Mouse (Mus musculus) urinary bladder, adult 2 months (tissue): ENCODE data around the gene Ptprg. TPM values are rescaled to one million over a fixed set of nuclear protein-coding genes. Genes with fewer than 3 reads are reported as not detected.

Source experiments
- DNase-seq: peaks from one replicate; pipeline ENCODE4 v3.0.0; 2022; ENCODE audit warnings: low spot score
- polyA plus RNA-seq: library from polyadenylated mRNA; depleted of rRNA; stranded (reverse); fragments of >200 nt; gene quantifications from 2 replicates; pipeline ENCODE4 v1.2.3, GENCODE M21; 2012

Gene Ptprg
- polyA plus RNA-seq, 1 experiment: 11.6 TPM

DNA sequence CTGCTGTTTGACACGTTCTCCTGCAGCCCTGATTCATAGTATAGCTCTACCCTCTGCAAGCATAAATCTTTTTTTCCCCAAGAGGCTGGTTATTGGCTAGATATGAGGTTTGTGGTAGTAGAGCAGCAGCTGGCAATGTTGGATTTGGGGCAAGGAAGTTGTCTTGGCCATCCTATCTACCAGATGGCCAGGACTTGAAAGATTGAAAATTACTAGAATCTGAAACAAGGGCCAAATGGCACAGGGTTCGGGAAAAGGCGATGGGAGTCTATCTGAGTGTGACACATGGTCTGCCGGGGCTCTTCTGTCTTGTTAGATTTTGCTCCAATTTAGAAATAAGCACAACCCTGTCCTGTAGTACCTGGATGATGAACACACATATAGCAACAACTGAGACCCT, 531.7 kb downstream of the Ptprg start:
- no peak for DNase-seq

GRCm38 (mm10) chr14:12086167-12086566, 532.8 kb downstream of the Ptprg start:
- DNase-seq: no peak

DNA sequence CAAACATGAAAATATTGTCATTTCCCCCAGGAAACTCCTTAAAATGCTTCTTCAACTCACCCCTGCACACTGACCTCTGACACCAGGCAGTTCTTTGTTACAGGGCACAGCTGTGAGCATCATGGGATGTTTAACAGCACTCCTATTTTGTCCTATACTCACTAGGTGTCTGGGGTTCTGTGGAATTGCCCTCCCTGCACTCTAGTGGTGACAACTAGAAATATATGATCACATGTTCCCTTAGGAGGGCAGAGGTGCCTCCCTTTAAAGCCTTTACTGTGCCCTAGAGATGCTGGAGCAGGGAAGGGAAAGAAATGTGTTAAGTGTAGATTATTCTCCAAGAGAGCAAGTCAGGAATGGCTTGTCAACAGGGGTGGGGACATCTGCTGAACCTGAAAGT, 536.6 kb downstream of the Ptprg start:
- DNase-seq: no peak

DNA sequence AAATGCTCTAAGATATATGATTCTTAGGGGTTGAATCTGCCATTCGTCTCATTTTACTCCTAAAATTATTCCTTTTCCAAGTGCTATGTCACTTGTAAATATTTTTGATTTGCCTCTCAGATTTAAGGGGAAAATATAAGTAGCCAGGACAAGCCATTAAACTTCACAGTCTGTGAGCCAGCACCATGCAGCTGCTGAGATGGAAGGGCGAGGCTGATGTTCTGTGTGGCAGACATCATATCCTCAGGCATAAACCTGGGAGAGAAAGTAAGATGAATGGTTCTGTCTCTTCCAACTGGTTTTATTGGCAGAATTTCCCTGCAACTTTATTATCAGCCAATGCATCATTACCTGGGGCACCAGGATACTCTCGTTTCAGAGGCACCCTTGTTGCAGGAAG, 538.4 kb downstream of the Ptprg start:
- DNase-seq: no peak

- no peak for DNase-seq
These were observed 546.3 kb downstream of the Ptprg start for GRCm38 (mm10) chr14:12099390-12100333.

- no peak for DNase-seq
These were observed 549.3 kb downstream of the Ptprg start for GRCm38 (mm10) chr14:12102389-12103325.

GRCm38 (mm10) chr14:12104297-12105155, 551.2 kb downstream of the Ptprg start:
- no peak for DNase-seq

GRCm38 (mm10) chr14:12105156-12105430, 551.8 kb downstream of the Ptprg start:
- DNase-seq: no peak

DNA sequence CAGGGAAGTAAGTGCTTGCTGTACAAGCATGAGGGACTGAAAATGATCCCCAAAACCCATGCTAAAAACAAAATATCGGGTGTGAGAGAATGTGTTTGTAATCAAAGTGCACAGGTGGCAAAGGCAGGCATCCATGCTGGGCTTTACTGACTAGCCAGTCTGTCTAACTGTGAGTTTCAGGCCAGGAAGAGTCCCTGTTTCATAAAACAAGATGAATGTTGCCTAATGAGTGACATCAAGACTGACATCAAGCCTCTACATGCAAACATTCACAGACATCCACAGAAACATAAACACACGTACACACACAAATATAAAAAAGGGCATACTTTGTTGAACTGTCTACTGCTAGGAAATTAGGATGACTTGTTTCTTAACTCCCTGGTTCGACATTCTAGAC, 552.3 kb downstream of the Ptprg start:
- DNase-seq: no peak

DNA sequence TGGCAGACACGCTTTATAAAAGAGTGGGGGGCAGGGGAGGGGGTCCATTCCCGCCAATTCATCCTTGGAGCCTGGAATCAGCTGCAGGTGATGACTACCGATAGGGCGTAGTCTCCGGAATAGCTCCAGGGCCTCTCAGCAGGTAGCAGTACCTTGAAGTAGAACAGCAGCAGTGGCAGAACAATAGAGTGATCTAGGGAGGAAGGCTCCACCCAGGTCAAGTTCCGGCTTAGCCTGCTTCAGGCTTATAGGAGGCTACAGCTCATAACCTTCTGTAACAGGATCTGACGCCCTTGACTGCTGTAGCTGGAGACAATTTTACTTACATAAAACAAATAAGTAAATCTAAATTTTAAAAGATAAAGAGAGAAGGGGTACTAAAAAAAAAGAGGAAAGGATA, 554.1 kb downstream of the Ptprg start:
- DNase-seq: no peak

GRCm38 (mm10) chr14:12107991-12108390, 554.7 kb downstream of the Ptprg start:
- no peak for DNase-seq

- no peak for DNase-seq
These were observed 559.2 kb downstream of the Ptprg start for GRCm38 (mm10) chr14:12112548-12113011.

DNA sequence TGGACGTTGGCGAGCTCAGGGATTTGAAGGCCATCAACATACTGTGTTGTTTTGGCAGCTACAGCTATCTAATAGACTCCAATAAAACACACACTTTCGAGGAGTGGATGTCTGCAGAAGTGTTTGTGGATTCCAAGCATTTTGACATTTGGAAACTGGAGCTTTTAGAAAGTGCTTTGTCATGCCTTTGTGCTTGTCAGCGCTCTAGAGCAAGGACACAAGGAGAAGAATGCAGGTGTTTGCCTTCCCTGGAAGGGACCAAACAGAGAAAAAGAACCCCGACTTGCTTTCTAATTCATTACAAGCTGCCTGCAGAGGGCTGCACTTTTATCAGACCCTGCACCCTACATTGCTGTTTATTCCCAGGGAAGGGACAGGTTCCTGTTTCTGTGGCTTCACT, 560.0 kb downstream of the Ptprg start:
- no peak for DNase-seq

DNA sequence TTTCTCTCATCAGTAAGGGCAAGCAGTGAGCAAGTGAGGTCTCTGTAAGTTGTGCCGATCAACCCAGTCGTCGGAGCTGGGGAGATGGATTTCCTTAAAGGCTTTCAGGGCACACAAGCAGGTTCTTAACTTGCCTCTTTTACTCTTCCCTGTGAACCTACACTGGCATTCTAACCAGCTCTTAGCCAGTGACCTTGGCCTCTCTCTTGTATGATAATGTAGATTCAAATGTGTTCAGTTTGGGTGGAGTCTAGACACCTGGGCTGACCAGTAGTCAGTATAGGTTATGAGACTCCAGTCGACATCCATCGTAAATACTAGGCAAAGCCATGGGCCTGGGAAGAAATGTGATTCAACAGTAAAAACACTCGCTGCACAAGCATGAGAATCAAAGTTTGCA, 560.7 kb downstream of the Ptprg start:
- DNase-seq: no peak

DNA sequence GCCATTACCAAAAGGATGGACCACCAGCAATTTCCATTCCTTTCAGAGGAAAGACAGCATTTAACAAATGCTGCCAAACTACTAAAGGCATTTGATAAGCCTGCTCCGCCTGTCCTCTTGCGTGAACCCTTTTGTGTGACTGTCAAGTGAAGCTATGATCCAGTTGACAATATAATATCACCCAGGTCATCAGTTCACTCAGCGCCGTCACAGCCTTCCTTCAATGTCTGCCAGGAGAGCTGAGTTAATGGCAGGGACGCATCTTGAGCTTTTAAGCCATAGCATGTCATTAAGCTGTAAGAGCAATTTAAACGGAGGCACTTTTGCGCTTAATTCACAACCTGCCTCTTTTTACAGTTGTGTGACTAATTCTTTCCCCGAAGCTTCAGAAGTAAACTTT, 565.9 kb downstream of the Ptprg start:
- no peak for DNase-seq

- DNase-seq: no peak
These were observed 568.6 kb downstream of the Ptprg start for GRCm38 (mm10) chr14:12121906-12122305.

DNA sequence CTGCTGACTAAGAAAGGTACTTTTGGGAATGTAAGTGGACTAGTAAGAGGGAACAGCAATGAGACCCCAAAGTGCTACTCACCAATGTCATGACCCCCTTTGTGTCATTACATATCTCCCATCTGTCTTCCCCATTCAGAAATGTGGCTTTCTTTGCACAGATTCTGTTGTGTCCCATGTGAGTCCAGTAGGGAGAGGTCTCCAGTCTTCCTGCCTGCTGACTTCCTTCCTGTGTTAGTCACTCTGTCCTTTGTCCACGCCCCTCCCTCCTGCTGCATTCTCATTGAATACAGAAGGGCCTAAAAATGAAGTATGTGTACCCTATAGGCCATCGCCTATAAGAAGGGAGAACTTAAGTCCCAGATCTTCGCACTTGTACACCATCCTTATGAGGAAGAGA, 571.4 kb downstream of the Ptprg start:
- DNase-seq: no peak

DNA sequence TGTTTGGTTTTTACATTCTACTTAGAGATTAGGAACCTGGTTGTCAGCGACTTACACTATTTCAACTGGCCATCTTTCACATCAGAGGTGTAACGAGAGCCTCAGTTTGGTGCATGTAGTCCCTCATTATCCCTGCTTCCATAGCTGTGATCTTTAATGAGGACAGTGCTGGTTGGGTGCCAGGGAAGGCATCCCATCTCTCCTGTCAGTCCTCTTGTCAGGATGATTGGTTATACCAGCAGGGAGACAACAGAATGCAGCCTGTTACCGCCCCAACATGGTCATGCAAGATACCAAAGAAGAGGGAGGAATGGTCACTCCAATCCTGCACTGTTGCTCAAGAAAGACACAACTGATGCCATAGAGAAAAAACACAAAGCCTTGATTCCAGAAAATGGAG, 574.6 kb downstream of the Ptprg start:
- DNase-seq: no peak

GRCm38 (mm10) chr14:12132046-12132615, 578.8 kb downstream of the Ptprg start:
- no peak for DNase-seq

DNA sequence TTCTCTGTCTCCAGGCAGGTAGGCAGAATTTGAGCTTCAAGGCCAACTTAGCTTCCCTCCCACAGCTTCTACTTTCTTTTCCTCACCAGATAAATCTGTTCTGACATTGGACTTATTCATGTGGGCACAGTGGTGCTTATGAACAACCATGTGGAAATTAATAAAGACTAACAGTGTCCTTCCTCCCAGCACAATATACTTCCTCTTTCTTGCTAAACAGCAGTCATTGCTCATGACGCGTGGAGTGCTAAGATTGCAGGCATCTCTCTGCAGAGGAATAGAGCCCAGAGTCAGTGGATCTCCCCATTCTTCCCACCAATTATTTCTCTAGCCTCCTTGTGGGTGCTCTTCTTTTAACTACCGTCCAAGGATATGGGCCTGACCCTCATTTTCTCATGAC, 579.8 kb downstream of the Ptprg start:
- no peak for DNase-seq

GRCm38 (mm10) chr14:12134504-12134903, 581.2 kb downstream of the Ptprg start:
- no peak for DNase-seq
